Mouse (Mus musculus) erythroblast, embryonic 14.5 days (primary cell): ENCODE data around the gene Olfr12.

ENCODE experiments used
- GATA1 ChIP-seq: IDR thresholded peaks from 2 replicates; pipeline ENCODE4 v1.6.1; 2012; ENCODE audit warnings: low read length, inconsistent platforms, mixed read lengths
- TAL1 ChIP-seq: IDR thresholded peaks from 3 replicates; pipeline ENCODE4 v1.6.1; 2012; ENCODE audit warnings: low read length, inconsistent platforms, mixed read lengths

DNA sequence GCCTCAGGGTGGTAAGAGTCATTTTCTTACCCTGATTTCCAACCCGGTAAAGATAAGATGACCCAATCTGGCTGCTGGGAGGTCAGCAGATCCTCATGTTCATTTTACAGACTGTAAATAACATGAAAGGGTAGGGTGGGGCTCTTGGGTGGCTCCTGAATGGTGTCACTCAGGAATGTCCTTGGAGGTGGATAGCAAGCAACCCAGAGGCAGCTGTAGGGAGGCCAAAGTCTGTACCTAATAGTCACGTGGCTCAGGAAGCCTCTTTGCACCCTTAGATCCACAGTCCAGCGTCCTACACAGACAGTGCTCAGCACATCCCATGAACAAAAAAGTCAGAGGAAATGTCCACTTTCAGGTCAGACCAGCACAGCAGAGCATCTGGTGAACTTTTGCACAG, 21.6 kb upstream of the Olfr12 start:
- no peak for TF ChIP-seq GATA1
- TF ChIP-seq TAL1: no peak
